In the genomic region with DNA sequence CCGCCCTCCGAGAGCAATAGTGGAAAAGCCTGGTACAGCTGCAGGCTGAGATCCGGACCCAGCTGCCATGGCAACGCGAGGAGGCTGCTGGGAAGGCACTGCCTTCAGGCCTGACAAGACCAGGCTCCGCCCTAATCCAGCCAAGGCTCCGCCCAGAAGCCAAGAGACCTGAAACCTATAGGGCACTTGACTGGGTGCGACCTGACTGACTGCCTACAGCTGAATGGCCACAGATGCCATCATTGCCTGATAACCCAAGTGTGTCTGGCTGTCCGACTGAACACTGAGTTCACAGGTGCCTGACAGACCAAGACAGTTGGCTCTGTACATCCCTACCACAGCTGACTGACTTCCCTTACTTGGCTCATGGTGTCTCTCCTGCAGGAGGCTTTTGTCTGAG, we compare ENCODE assay signal across 9 mouse cellular contexts. TPM values are rescaled to one million over a fixed set of nuclear protein-coding genes. Genes with fewer than 3 reads are reported as not detected.
A peak's percentile ranks its signal among the peaks of the same experiment; 100 is the strongest.
DNase-seq lines count a peak whose midpoint lies in the region; ATAC-seq and TF ChIP-seq lines count a peak whose summit lies in the region.
"Had no signal": no experiment of that assay in that cellular context is flagged by ENCODE, and none has a peak within 500 bp of the region (broad histone marks: within the 10 kb centered on the region; RNA-seq: fewer than 3 reads in every experiment).

No protein-coding gene starts in this region.

- peak; percentile 74 for ATAC-seq in erythroblast, adult 5-6 weeks (replicated peaks; ENCODE audit: low FRiP score, poor library complexity, severe bottlenecking)
- ATAC-seq in limb, embryonic 14.5 days (ENCODE audit: low FRiP score, low read depth), result peak; percentile 75

- H3K36me3 ChIP-seq in limb, embryonic 14.5 days (ENCODE audit: control insufficient read depth, insufficient read depth, low read length), result no peaks in the 10 kb centered on the region

- H3K4me1 ChIP-seq in limb, embryonic 14.5 days (ENCODE audit: control insufficient read depth, insufficient read depth, low read length), result peaks cover 5% of the 10 kb centered on the region; the same call in 1 of the 2 replicates

- intact Hi-C loops in gastrocnemius, postnatal 14 days (cut with DNase I; ENCODE audit: low total_unique reads), result loop anchor here (5.0 kb wide), 1 partner anchor 84 kb away; no protein-coding TSS in a partner anchor

- H3K4me3 ChIP-seq in limb, embryonic 14.5 days (replicated peaks; ENCODE audit: low read length), result no peak overlapping the region
- H3K4me3 ChIP-seq: erythroblast, embryonic 14.5 days had no signal

- peak; percentile 11 for DNase-seq in ovary, adult 18-20 months (ENCODE audit: low spot score)
- no peak for DNase-seq in ovary, postnatal 10 days (ENCODE audit: low spot score)
- DNase-seq in kidney, adult 18-20 months, result peak; percentile 27
- peak; percentile 58 for DNase-seq in limb, embryonic 14.5 days (ENCODE audit: low spot score)
- DNase-seq in neural tube, embryonic 10.5 days (ENCODE audit: extremely low spot score, low spot score), result peak; percentile 60
- peak; percentile 70 for DNase-seq in telencephalon, adult 2 months (ENCODE audit: low read depth, low spot score)
- DNase-seq in gastrocnemius, postnatal 14 days, result no peak

- 6% methylated on average over 9 of the region's 9 CpGs for WGBS in limb, embryonic 14.5 days

- no peaks in the 10 kb centered on the region for H3K27me3 ChIP-seq in limb, embryonic 14.5 days (ENCODE audit: control insufficient read depth, insufficient read depth, low read length)

- H3K9ac ChIP-seq in limb, embryonic 14.5 days (ENCODE audit: low read depth, low read length, severe bottlenecking), result peak overlapping the region; percentile 31; the same call in 1 of the 2 replicates

- H3K9me3 ChIP-seq in limb, embryonic 14.5 days (ENCODE audit: control insufficient read depth, low read length), result no peaks in the 10 kb centered on the region

- no peak overlapping the region; the same call in 1 of the 2 replicates for H3K4me2 ChIP-seq in limb, embryonic 14.5 days (replicated peaks; ENCODE audit: low read depth, low read length, severe bottlenecking)

- H3K27ac ChIP-seq in limb, embryonic 14.5 days (replicated peaks; ENCODE audit: low read depth, low read length), result no peak overlapping the region

- no peak for TF ChIP-seq POLR2A in limb, embryonic 14.5 days (IDR thresholded peaks at IDR 0.05; ENCODE audit: borderline replicate concordance, extremely low read depth, insufficient read depth, insufficient read length)

RNA-seq across cellular contexts. Expression of a gene that starts 19.4 kb away (rescaled TPM):
- under 0.01 and 2.5 TPM in 2 replicates for total RNA-seq in erythroblast, adult 5-6 weeks (2015; ENCODE audit: low replicate concordance)
- 0.34 and 0.84 TPM in 2 replicates for total RNA-seq in erythroblast, adult 5-6 weeks (2017; ENCODE audit: low replicate concordance)
- 37.0 and 37.2 TPM in 2 replicates for polyA plus RNA-seq in limb, embryonic 14.5 days (2012; rRNA removed)
- 5.0 and 5.8 TPM in 2 replicates for polyA plus RNA-seq in limb, embryonic 14.5 days (2014; fragmentation: Nextera tagmentation; extraction: Ambion mirVana)
- total RNA-seq in gastrocnemius, postnatal 14 days (2021), result 10 to 100 TPM in 1 of 2 experiments, 1 to 10 TPM in 1; 8.0 to 11.8 TPM

Comparison
In these comparisons a context has a peak if more than half of its experiments do, and no peak if none do; other contexts are left out.
1. DNase-seq: peak in ovary, adult 18-20 months (single experiment), kidney, adult 18-20 months (single experiment), limb, embryonic 14.5 days (single experiment), neural tube, embryonic 10.5 days (single experiment) and telencephalon, adult 2 months (single experiment); none in ovary, postnatal 10 days (single experiment) and gastrocnemius, postnatal 14 days (single experiment).